Mouse (Mus musculus) liver, embryonic 14.5 days (tissue): ENCODE measurements around the gene A930002H24Rik. TPM values are rescaled to one million over a fixed set of nuclear protein-coding genes. Genes with fewer than 3 reads are reported as not detected.

Experiments used
- ATAC-seq: fragments of 200-750 bp; cut with Nextera tagmentation; 2 replicates; pipeline ENCODE4 v1.8.0; 2017; ENCODE audit warnings: moderate number of reproducible peaks, mild to moderate bottlenecking, moderate library complexity; ENCODE audit not compliant: insufficient read depth
- DNase-seq, 3 experiments: peaks; one replicate each; pipeline ENCODE4 v3.0.0-alpha.2; 2012 to 2013; ENCODE audit warnings: low read depth in 3 of 3, low spot score in 3 of 3
- H3K27ac ChIP-seq: fragments of 300-500 bp; sonication (generic); 2 replicates; pipeline ENCODE4 v1.5.1; 2014; ENCODE audit warnings: moderate library complexity, mild to moderate bottlenecking, control low read depth, inconsistent platforms
- H3K27me3 ChIP-seq: fragments of 300-500 bp; sonication (generic); 2 replicates; pipeline ENCODE4 v1.6.1; 2014; ENCODE audit warnings: mild to moderate bottlenecking, low read length, moderate library complexity; ENCODE audit not compliant: control insufficient read depth, insufficient read depth
- H3K36me3 ChIP-seq: fragments of 300-500 bp; sonication (generic); replicated peaks from 2 replicates; pipeline ENCODE4 v1.6.1; 2014; ENCODE audit warnings: low read depth; ENCODE audit not compliant: control insufficient read depth, insufficient read depth
- H3K4me1 ChIP-seq, 2 experiments: fragments of 200-500 bp in 1 of 2; fragments of 300-500 bp in 1 of 2; sonication (generic) in 1 of 2; replicated peaks; 2 replicates each; pipeline ENCODE4 v1.6.1; 2012 to 2014; ENCODE audit warnings: antibody characterized with exemption in 1 of 2, inconsistent platforms in 1 of 2, low read length in 1 of 2; ENCODE audit not compliant: control insufficient read depth in 2 of 2, insufficient read depth in 2 of 2
- H3K4me2 ChIP-seq: fragments of 300-500 bp; sonication (generic); 2 replicates; pipeline ENCODE4 v1.6.1; 2014; ENCODE audit warnings: low read depth, mild to moderate bottlenecking, control low read depth, moderate library complexity
- H3K4me3 ChIP-seq, 2 experiments: fragments of 200-500 bp in 1 of 2; fragments of 300-500 bp in 1 of 2; sonication (generic) in 1 of 2; 2 replicates each; pipeline ENCODE4 v1.5.1; 2012 to 2014; ENCODE audit warnings: low read depth in 2 of 2, low read length in 2 of 2, mild to moderate bottlenecking in 2 of 2, control low read depth in 1 of 2, inconsistent platforms in 1 of 2, moderate library complexity in 1 of 2; ENCODE audit not compliant: insufficient read depth in 1 of 2
- H3K9ac ChIP-seq: fragments of 300-500 bp; sonication (generic); replicated peaks from 2 replicates; pipeline ENCODE4 v1.6.1; 2014; ENCODE audit warnings: mild to moderate bottlenecking, control low read depth, moderate library complexity
- H3K9me3 ChIP-seq: fragments of 300-500 bp; sonication (generic); 2 replicates; pipeline ENCODE4 v1.6.1; 2016; ENCODE audit warnings: low read length, mixed read lengths; ENCODE audit not compliant: control insufficient read depth
- CTCF ChIP-seq: IDR thresholded peaks from 2 replicates; pipeline ENCODE4 v1.5.1; 2016; ENCODE audit warnings: antibody characterized with exemption, low read depth, control low read depth
- EP300 ChIP-seq: IDR thresholded peaks from 2 replicates; pipeline ENCODE4 v1.6.1; 2016; ENCODE audit warnings: antibody characterized with exemption, low read depth
- WGBS: fragments of 180-500 bp; shearing (Covaris S2); extraction: QIAGEN DNeasy Blood & Tissue Kit; methylation state at CpG from one replicate; pipeline ENCODE4 v1.1.7; 2014; ENCODE audit not compliant: insufficient replicate concordance; 5-methylcytosine and 5-hydroxymethylcytosine counted together
- polyA plus RNA-seq, 2 experiments: library from polyadenylated mRNA; depleted of rRNA in 1 of 2; stranded (reverse) in 1 of 2; unstranded in 1 of 2; fragments of >200 nt; fragmentation: Nextera tagmentation in 1 of 2; extraction: Ambion mirVana in 1 of 2; gene quantifications; 2 replicates each; pipeline versions ENCODE4 v1.2.1 to v1.2.3; 2012 to 2014

The A930002H24Rik gene
- polyA plus RNA-seq, 2 experiments: 0.29 to 0.68 TPM

- Histone ChIP-seq H3K27me3 (peaks cover 10% of the 10 kb centered on the region; the same call in 1 of the 2 replicates), H3K27ac (no peak within 1 kb of the TSS), H3K9me3 (no peaks in the 10 kb centered on the region), H3K4me1 (peaks cover 8 to 9% of the 10 kb centered on the region in 2 experiments), H3K36me3 (no peaks in the 10 kb centered on the region), H3K4me3 (peak within 1 kb of the TSS; percentile 77 to 81), H3K4me2 (peak within 1 kb of the TSS; percentile 99), H3K9ac (peak within 1 kb of the TSS; percentile 66)
- DNase-seq: peak in 1 of 3 experiments; percentile 7
- WGBS: 2% methylated on average over 41 of the region's 41 CpGs
- ATAC-seq: peak; percentile 38
- TF ChIP-seq CTCF (no peak), EP300 (0 out of 2 replicates have a peak, but pooled peaks have one; percentile 10)
Observed at GRCm38 (mm10) chr17:63863012-63863630, 470 bp downstream of the A930002H24Rik start, which contains the start of gene Fer. Gene Fer, plus strand, starts transcription at chr17:63863062.

GRCm38 (mm10) chr17:63862399-63862798 is 1.2 kb downstream of the A930002H24Rik start:
- H3K4me2 ChIP-seq: peak overlapping the region; percentile 99
- WGBS: 18% methylated on average over 3 of the region's 3 CpGs
- H3K4me3 ChIP-seq: no peak overlapping the region
- DNase-seq (no peak), ATAC-seq (no peak)
- peaks cover 8 to 9% of the 10 kb centered on the region in 2 experiments for H3K4me1 ChIP-seq
- no peaks in the 10 kb centered on the region for H3K9me3 ChIP-seq
- no peak overlapping the region for H3K9ac ChIP-seq
- no peak overlapping the region for H3K27ac ChIP-seq
- H3K36me3 ChIP-seq: no peaks in the 10 kb centered on the region
- TF ChIP-seq CTCF (no peak), EP300 (no peak)
- H3K27me3 ChIP-seq: peaks cover 10% of the 10 kb centered on the region; the same call in 1 of the 2 replicates

- WGBS: 59% methylated on average over 4 of the region's 4 CpGs
- ATAC-seq: no peak
- no peak for DNase-seq
- Histone ChIP-seq H3K4me2 (no peak overlapping the region), H3K9me3 (no peaks in the 10 kb centered on the region), H3K27ac (no peak overlapping the region), H3K27me3 (peaks cover 10% of the 10 kb centered on the region; the same call in 1 of the 2 replicates), H3K4me1 (peaks cover 8 to 9% of the 10 kb centered on the region in 2 experiments), H3K36me3 (no peaks in the 10 kb centered on the region), H3K4me3 (no peak overlapping the region), H3K9ac (no peak overlapping the region)
- TF ChIP-seq EP300: no peak
- TF ChIP-seq CTCF: no peak
Observed at GRCm38 (mm10) chr17:63860988-63861387, 2.6 kb downstream of the A930002H24Rik start.

GRCm38 (mm10) chr17:63857023-63857544 is 6.5 kb downstream of the A930002H24Rik start:
- ATAC-seq (no peak), DNase-seq (no peak)
- TF ChIP-seq EP300 (no peak), CTCF (no peak)
- Histone ChIP-seq H3K27ac (no peak overlapping the region), H3K9ac (no peak overlapping the region), H3K4me3 (no peak overlapping the region), H3K36me3 (no peaks in the 10 kb centered on the region), H3K4me2 (no peak overlapping the region), H3K27me3 (no peaks in the 10 kb centered on the region), H3K9me3 (no peaks in the 10 kb centered on the region), H3K4me1 (no peaks in the 10 kb centered on the region; a peak in 1 of 4 replicates)
- WGBS: 27% methylated on average over 7 of the region's 7 CpGs

- TF ChIP-seq CTCF: no peak
- TF ChIP-seq EP300: no peak
- Histone ChIP-seq H3K36me3 (no peaks in the 10 kb centered on the region), H3K4me3 (peak overlapping the region; percentile 70 to 86; a peak in 3 of 4 replicates), H3K9ac (no peak overlapping the region), H3K9me3 (no peaks in the 10 kb centered on the region), H3K27ac (no peak overlapping the region), H3K27me3 (no peaks in the 10 kb centered on the region), H3K4me1 (peaks cover 0 to 5% of the 10 kb centered on the region in 2 experiments; a peak in 2 of 4 replicates), H3K4me2 (peak overlapping the region; percentile 75)
- ATAC-seq (no peak), DNase-seq (no peak)
- WGBS: 20% methylated on average over 9 of the region's 9 CpGs
Observed at GRCm38 (mm10) chr17:63850016-63850415, 13.6 kb downstream of the A930002H24Rik start.
